Mouse (Mus musculus) heart, embryonic 12.5 days (tissue): ENCODE data around the gene G430095P16Rik. TPM values are rescaled to one million over a fixed set of nuclear protein-coding genes. Genes with fewer than 3 reads are reported as not detected.
A peak's percentile ranks its signal among the peaks of the same experiment; 100 is the strongest.

ENCODE experiments used
- ATAC-seq: fragments of 200-750 bp; cut with Nextera tagmentation; 2 replicates; pipeline ENCODE4 v1.8.0; 2017; ENCODE audit warnings: moderate TSS enrichment, moderate library complexity; ENCODE audit not compliant: insufficient number of reproducible peaks, low FRiP score
- H3K27ac ChIP-seq: fragments of 300-500 bp; sonication (generic); 2 replicates; pipeline ENCODE4 v1.5.1; 2016; ENCODE audit warnings: mild to moderate bottlenecking, moderate library complexity; ENCODE audit not compliant: poor library complexity, severe bottlenecking
- H3K27me3 ChIP-seq: fragments of 300-500 bp; sonication (generic); replicated peaks from 2 replicates; pipeline ENCODE4 v1.6.1; 2016; ENCODE audit warnings: mild to moderate bottlenecking, moderate library complexity
- H3K36me3 ChIP-seq: fragments of 300-500 bp; sonication (generic); 2 replicates; pipeline ENCODE4 v1.6.1; 2016; ENCODE audit warnings: mild to moderate bottlenecking, moderate library complexity
- H3K4me1 ChIP-seq: fragments of 300-500 bp; sonication (generic); replicated peaks from 2 replicates; pipeline ENCODE4 v1.6.1; 2016; ENCODE audit warnings: mild to moderate bottlenecking
- H3K4me2 ChIP-seq: fragments of 300-500 bp; sonication (generic); 2 replicates; pipeline ENCODE4 v1.6.1; 2016; ENCODE audit warnings: mild to moderate bottlenecking, moderate library complexity
- H3K4me3 ChIP-seq: fragments of 300-500 bp; sonication (generic); 2 replicates; pipeline ENCODE4 v1.5.1; 2016; ENCODE audit warnings: mild to moderate bottlenecking
- H3K9ac ChIP-seq: fragments of 300-500 bp; sonication (generic); 2 replicates; pipeline ENCODE4 v1.6.1; 2016; ENCODE audit warnings: mild to moderate bottlenecking, moderate library complexity
- H3K9me3 ChIP-seq: fragments of 300-500 bp; sonication (generic); replicated peaks from 2 replicates; pipeline ENCODE4 v1.6.1; 2016; ENCODE audit warnings: mild to moderate bottlenecking, moderate library complexity
- WGBS: fragments of 180-500 bp; shearing (Covaris S2); methylation state at CpG from one replicate; pipeline ENCODE4 v1.1.7; 2016; 5-methylcytosine and 5-hydroxymethylcytosine counted together
- polyA plus RNA-seq: library from polyadenylated mRNA; unstranded; fragments of >200 nt; fragmentation: Nextera tagmentation; extraction: Ambion mirVana; gene quantifications from 2 replicates; pipeline ENCODE4 v1.2.1, GENCODE M21; 2016

Gene G430095P16Rik
- polyA plus RNA-seq, 1 experiment from 2014 or later, result 6.9 TPM

- H3K4me3 ChIP-seq, result no peak overlapping the region
Measured at GRCm38 (mm10) chr8:84711933-84712758, 10.7 kb upstream of the G430095P16Rik start.

GRCm38 (mm10) chr8:84712759-84713120 is 10.1 kb upstream of the G430095P16Rik start:
- H3K9ac ChIP-seq, result no peak overlapping the region
- H3K36me3 ChIP-seq, result no peaks in the 10 kb centered on the region
- ATAC-seq, result no peak
- peaks cover 65% of the 10 kb centered on the region for H3K4me1 ChIP-seq
- peaks cover 66% of the 10 kb centered on the region for H3K27me3 ChIP-seq
- no peak overlapping the region for H3K4me2 ChIP-seq
- no peak overlapping the region for H3K4me3 ChIP-seq
- H3K9me3 ChIP-seq, result no peaks in the 10 kb centered on the region
- WGBS, result 25% methylated on average over 3 of the region's 3 CpGs
- peak overlapping the region; percentile 73 for H3K27ac ChIP-seq

More at GRCm38 (mm10) chr8:84711933-84712758, 10.7 kb upstream of the G430095P16Rik start:
- Histone ChIP-seq H3K27me3 (peaks cover 66% of the 10 kb centered on the region), H3K9ac (0 out of 2 replicates have a peak overlapping the region, but pooled peaks have one; percentile 43), H3K4me1 (peaks cover 71% of the 10 kb centered on the region), H3K9me3 (no peaks in the 10 kb centered on the region), H3K36me3 (no peaks in the 10 kb centered on the region), H3K27ac (peak overlapping the region; percentile 73), H3K4me2 (peak overlapping the region; percentile 42)
- peak; percentile 47 for ATAC-seq
- 24% methylated on average over 11 of the region's 11 CpGs for WGBS

- H3K4me2 ChIP-seq, result no peak overlapping the region
- H3K27ac ChIP-seq, result peak overlapping the region; percentile 73
- H3K9me3 ChIP-seq, result no peaks in the 10 kb centered on the region
- H3K36me3 ChIP-seq, result no peaks in the 10 kb centered on the region
- H3K4me1 ChIP-seq, result peaks cover 59% of the 10 kb centered on the region
- ATAC-seq, result no peak
- peak overlapping the region; percentile 44 for H3K9ac ChIP-seq
- 49% methylated on average over 4 of the region's 4 CpGs for WGBS
- peaks cover 67% of the 10 kb centered on the region for H3K27me3 ChIP-seq
- no peak overlapping the region for H3K4me3 ChIP-seq
Measured at GRCm38 (mm10) chr8:84713381-84713780, 9.4 kb upstream of the G430095P16Rik start.

- Histone ChIP-seq H3K36me3 (no peaks in the 10 kb centered on the region), H3K4me1 (peaks cover 60% of the 10 kb centered on the region), H3K4me3 (no peak overlapping the region), H3K9me3 (no peaks in the 10 kb centered on the region), H3K4me2 (no peak overlapping the region), H3K9ac (0 out of 2 replicates have a peak overlapping the region, but pooled peaks have one; percentile 44), H3K27me3 (peaks cover 67% of the 10 kb centered on the region), H3K27ac (peak overlapping the region; percentile 73)
- 68% methylated on average over 4 of the region's 4 CpGs for WGBS
- ATAC-seq, result no peak
Measured at GRCm38 (mm10) chr8:84714161-84714560, 8.6 kb upstream of the G430095P16Rik start.

- Histone ChIP-seq H3K27ac (peak overlapping the region; percentile 22; the same call in 1 of the 2 replicates), H3K36me3 (no peaks in the 10 kb centered on the region), H3K9me3 (no peaks in the 10 kb centered on the region), H3K4me1 (peaks cover 60% of the 10 kb centered on the region), H3K4me3 (peak overlapping the region; percentile 16), H3K9ac (peak overlapping the region; percentile 33; the same call in 1 of the 2 replicates), H3K27me3 (peaks cover 71% of the 10 kb centered on the region), H3K4me2 (peak overlapping the region; percentile 49)
- 10% methylated on average over 27 of the region's 27 CpGs for WGBS
- ATAC-seq, result no peak
Measured at GRCm38 (mm10) chr8:84715893-84716468, 6.8 kb upstream of the G430095P16Rik start.

- no peak for ATAC-seq
- peaks cover 5% of the 10 kb centered on the region; the same call in 1 of the 2 replicates for H3K36me3 ChIP-seq
- H3K4me2 ChIP-seq, result no peak overlapping the region
- H3K4me3 ChIP-seq, result no peak overlapping the region
- no peak overlapping the region for H3K9ac ChIP-seq
- WGBS, result 88% methylated on average over 11 of the region's 11 CpGs
- H3K4me1 ChIP-seq, result peaks cover 55% of the 10 kb centered on the region
- H3K27me3 ChIP-seq, result peaks cover 67% of the 10 kb centered on the region
- H3K27ac ChIP-seq, result no peak overlapping the region
- H3K9me3 ChIP-seq, result no peaks in the 10 kb centered on the region
Measured at GRCm38 (mm10) chr8:84716790-84717189, 6.0 kb upstream of the G430095P16Rik start.

- peaks cover 5% of the 10 kb centered on the region; the same call in 1 of the 2 replicates for H3K36me3 ChIP-seq
- no peak overlapping the region for H3K9ac ChIP-seq
- no peak overlapping the region for H3K27ac ChIP-seq
- 86% methylated on average over 5 of the region's 5 CpGs for WGBS
- ATAC-seq, result no peak
- no peaks in the 10 kb centered on the region for H3K9me3 ChIP-seq
- no peak overlapping the region for H3K4me2 ChIP-seq
- H3K4me3 ChIP-seq, result no peak overlapping the region
- peaks cover 60% of the 10 kb centered on the region for H3K27me3 ChIP-seq
- peaks cover 54% of the 10 kb centered on the region for H3K4me1 ChIP-seq
Measured at GRCm38 (mm10) chr8:84718476-84718875, 4.3 kb upstream of the G430095P16Rik start.

- peaks cover 54% of the 10 kb centered on the region for H3K4me1 ChIP-seq
- H3K9ac ChIP-seq, result no peak overlapping the region
- H3K4me3 ChIP-seq, result no peak overlapping the region
- WGBS, result 74% methylated on average over 5 of the region's 5 CpGs
- H3K9me3 ChIP-seq, result no peaks in the 10 kb centered on the region
- H3K4me2 ChIP-seq, result no peak overlapping the region
- peaks cover 5% of the 10 kb centered on the region; the same call in 1 of the 2 replicates for H3K36me3 ChIP-seq
- peaks cover 54% of the 10 kb centered on the region for H3K27me3 ChIP-seq
- H3K27ac ChIP-seq, result no peak overlapping the region
- ATAC-seq, result no peak
Measured at GRCm38 (mm10) chr8:84718959-84719690, 3.7 kb upstream of the G430095P16Rik start.

GRCm38 (mm10) chr8:84722530-84722849 is 317 bp upstream of the G430095P16Rik start:
- Histone ChIP-seq H3K36me3 (peaks cover 5% of the 10 kb centered on the region; the same call in 1 of the 2 replicates), H3K4me1 (peaks cover 73% of the 10 kb centered on the region), H3K4me3 (peak overlapping the region; percentile 33; the same call in 1 of the 2 replicates), H3K9me3 (no peaks in the 10 kb centered on the region), H3K4me2 (peak overlapping the region; percentile 63), H3K27me3 (peaks cover 25% of the 10 kb centered on the region), H3K9ac (peak overlapping the region; percentile 71), H3K27ac (peak overlapping the region; percentile 96)
- peak; percentile 3; the same call in 1 of the 2 replicates for ATAC-seq
- 65% methylated on average over 6 of the region's 6 CpGs for WGBS

- Histone ChIP-seq H3K4me3 (peak overlapping the region; percentile 33), H3K36me3 (peaks cover 5% of the 10 kb centered on the region; the same call in 1 of the 2 replicates), H3K27ac (peak overlapping the region; percentile 96), H3K4me1 (peaks cover 83% of the 10 kb centered on the region), H3K9ac (peak overlapping the region; percentile 71), H3K27me3 (peaks cover 14% of the 10 kb centered on the region; the same call in 1 of the 2 replicates), H3K9me3 (no peaks in the 10 kb centered on the region), H3K4me2 (peak overlapping the region; percentile 63)
- peak; percentile 46 for ATAC-seq
- 34% methylated on average over 7 of the region's 7 CpGs for WGBS
Measured at GRCm38 (mm10) chr8:84723571-84723900, 729 bp downstream of the G430095P16Rik start.
